Mouse (Mus musculus): ENCODE measurements around the gene Maml1.
"Not testable (repeated sequence)": the region's sequence is repeated elsewhere in the genome, so short reads cannot be mapped to it uniquely, and the experiment has no call there.

Maml1 gene

GRCm38 (mm10) chr11:50292190-50292855 is at the start of gene Maml1:
Gene Maml1 (minus strand): TSS chr11:50292311.
- peak; percentile 99 for DNase-seq (ENCODE audit: low read depth, low spot score)

- no peak for DNase-seq (ENCODE audit: low read depth, low spot score)
Observed at GRCm38 (mm10) chr11:50336891-50337290, 44.8 kb upstream of the Maml1 start.

- DNase-seq (ENCODE audit: low read depth, low spot score): no peak
Observed at GRCm38 (mm10) chr11:50336126-50336525, 44.0 kb upstream of the Maml1 start.

- DNase-seq (ENCODE audit: low read depth, low spot score): no peak
Observed at GRCm38 (mm10) chr11:50333181-50333580, 41.1 kb upstream of the Maml1 start.

GRCm38 (mm10) chr11:50329378-50329777 is 37.3 kb upstream of the Maml1 start:
- DNase-seq (ENCODE audit: low read depth, low spot score): no peak

GRCm38 (mm10) chr11:50328075-50328625 is 36.0 kb upstream of the Maml1 start:
- no peak for DNase-seq (ENCODE audit: low read depth, low spot score)

GRCm38 (mm10) chr11:50326302-50326966 is 34.3 kb upstream of the Maml1 start:
- no peak for DNase-seq (ENCODE audit: low read depth, low spot score)

GRCm38 (mm10) chr11:50325496-50326301 is 33.6 kb upstream of the Maml1 start, which contains the start of gene Canx:
Gene Canx (minus strand): TSS chr11:50325673.
- peak; percentile 100 for DNase-seq (ENCODE audit: low read depth, low spot score)

- DNase-seq (ENCODE audit: low read depth, low spot score): peak; percentile 12
Observed at GRCm38 (mm10) chr11:50324751-50325471, 32.8 kb upstream of the Maml1 start.

- DNase-seq (ENCODE audit: low read depth, low spot score): no peak
Observed at GRCm38 (mm10) chr11:50323843-50324242, 31.7 kb upstream of the Maml1 start.

- no peak for DNase-seq (ENCODE audit: low read depth, low spot score)
Observed at GRCm38 (mm10) chr11:50322345-50322744, 30.2 kb upstream of the Maml1 start.

GRCm38 (mm10) chr11:50321239-50321638 is 29.1 kb upstream of the Maml1 start:
- no peak for DNase-seq (ENCODE audit: low read depth, low spot score)

GRCm38 (mm10) chr11:50319343-50319742 is 27.2 kb upstream of the Maml1 start:
- not testable (repeated sequence) for DNase-seq (ENCODE audit: low read depth, low spot score)

- DNase-seq (ENCODE audit: low read depth, low spot score): no peak
Observed at GRCm38 (mm10) chr11:50312803-50313202, 20.7 kb upstream of the Maml1 start.

- no peak for DNase-seq (ENCODE audit: low read depth, low spot score)
Observed at GRCm38 (mm10) chr11:50303406-50303805, 11.3 kb upstream of the Maml1 start.

GRCm38 (mm10) chr11:50291321-50292165 is 568 bp downstream of the Maml1 start:
- peak; percentile 54 for DNase-seq (ENCODE audit: low read depth, low spot score)

GRCm38 (mm10) chr11:50290486-50291225 is 1.5 kb downstream of the Maml1 start:
- DNase-seq (ENCODE audit: low read depth, low spot score): peak; percentile 46

- DNase-seq (ENCODE audit: low read depth, low spot score): no peak
Observed at GRCm38 (mm10) chr11:50286428-50286827, 5.7 kb downstream of the Maml1 start.

- DNase-seq (ENCODE audit: low read depth, low spot score): no peak
Observed at GRCm38 (mm10) chr11:50285696-50286095, 6.4 kb downstream of the Maml1 start.

GRCm38 (mm10) chr11:50285263-50285662 is 6.8 kb downstream of the Maml1 start:
- no peak for DNase-seq (ENCODE audit: low read depth, low spot score)
